Mouse (Mus musculus): Measurements from ENCODE around the gene Atat1. TPM values are rescaled to one million over a fixed set of nuclear protein-coding genes. Genes with fewer than 3 reads are reported as not detected.
"Not testable (repeated sequence)": the region's sequence is repeated elsewhere in the genome, so short reads cannot be mapped to it uniquely, and the experiment has no call there.

Gene Atat1
- polyA plus RNA-seq (2012; rRNA removed), result 80.2 and 81.5 TPM in 2 replicates

GRCm38 (mm10) chr17:35909919-35910369, at the start of gene Atat1:
Gene Atat1 (minus strand): TSS chr17:35910075.
- Histone ChIP-seq H3K27me3 (ENCODE audit: control insufficient read depth, insufficient read depth, low read length) (no peaks in the 10 kb centered on the region), H3K27ac (ENCODE audit: insufficient read depth, low read length) (peak within 1 kb of the TSS; percentile 54; the same call in 1 of the 2 replicates), H3K4me3 (replicated peaks; ENCODE audit: insufficient read depth, low read depth, low read length) (peak within 1 kb of the TSS; percentile 72), H3K4me1 (ENCODE audit: control insufficient read depth, insufficient read depth, low read length) (no peaks in the 10 kb centered on the region)
- peak; percentile 64; the same call in 1 of the 2 replicates for TF ChIP-seq POLR2A (IDR thresholded peaks at IDR 0.05; ENCODE audit: borderline replicate concordance, insufficient read depth, low read length)
- TF ChIP-seq CTCF (IDR thresholded peaks at IDR 0.05; ENCODE audit: borderline replicate concordance, insufficient read depth, low read depth, low read length), result no peak
- peak; percentile 84 to 87 for DNase-seq
- WGBS, result 2% methylated on average over 25 of the region's 25 CpGs

GRCm38 (mm10) chr17:35958533-35959223, 48.8 kb upstream of the Atat1 start:
- H3K4me3 ChIP-seq (replicated peaks; ENCODE audit: insufficient read depth, low read depth, low read length), result no peak overlapping the region
- no peaks in the 10 kb centered on the region for H3K27me3 ChIP-seq (ENCODE audit: control insufficient read depth, insufficient read depth, low read length)
- 96% methylated on average over 15 of the region's 15 CpGs for WGBS
- H3K27ac ChIP-seq (ENCODE audit: insufficient read depth, low read length), result no peak overlapping the region
- TF ChIP-seq POLR2A (IDR thresholded peaks at IDR 0.05; ENCODE audit: borderline replicate concordance, insufficient read depth, low read length) (no peak), CTCF (IDR thresholded peaks at IDR 0.05; ENCODE audit: borderline replicate concordance, insufficient read depth, low read depth, low read length) (no peak)
- no peak for DNase-seq
- peaks cover 13% of the 10 kb centered on the region for H3K4me1 ChIP-seq (ENCODE audit: control insufficient read depth, insufficient read depth, low read length)

- Histone ChIP-seq H3K4me1 (ENCODE audit: control insufficient read depth, insufficient read depth, low read length) (no peaks in the 10 kb centered on the region), H3K27ac (ENCODE audit: insufficient read depth, low read length) (no peak overlapping the region), H3K4me3 (replicated peaks; ENCODE audit: insufficient read depth, low read depth, low read length) (no peak overlapping the region), H3K27me3 (ENCODE audit: control insufficient read depth, insufficient read depth, low read length) (no peaks in the 10 kb centered on the region)
- WGBS, result 79% methylated on average over 8 of the region's 8 CpGs
- DNase-seq, result no peak
- TF ChIP-seq POLR2A (IDR thresholded peaks at IDR 0.05; ENCODE audit: borderline replicate concordance, insufficient read depth, low read length) (no peak), CTCF (IDR thresholded peaks at IDR 0.05; ENCODE audit: borderline replicate concordance, insufficient read depth, low read depth, low read length) (no peak)
Measured at GRCm38 (mm10) chr17:35954665-35955064, 44.8 kb upstream of the Atat1 start.

GRCm38 (mm10) chr17:35952559-35952958, 42.7 kb upstream of the Atat1 start:
- WGBS, result 85% methylated on average over 3 of the region's 3 CpGs
- H3K27ac ChIP-seq (ENCODE audit: insufficient read depth, low read length); H3K4me3 ChIP-seq (replicated peaks; ENCODE audit: insufficient read depth, low read depth, low read length); DNase-seq; H3K4me1 ChIP-seq (ENCODE audit: control insufficient read depth, insufficient read depth, low read length); H3K27me3 ChIP-seq (ENCODE audit: control insufficient read depth, insufficient read depth, low read length): not testable (repeated sequence)

GRCm38 (mm10) chr17:35950946-35951345, 41.1 kb upstream of the Atat1 start:
- not testable (repeated sequence) for H3K27ac ChIP-seq (ENCODE audit: insufficient read depth, low read length)

GRCm38 (mm10) chr17:35939941-35940340, 30.1 kb upstream of the Atat1 start:
- TF ChIP-seq CTCF (IDR thresholded peaks at IDR 0.05; ENCODE audit: borderline replicate concordance, insufficient read depth, low read depth, low read length) (no peak), POLR2A (IDR thresholded peaks at IDR 0.05; ENCODE audit: borderline replicate concordance, insufficient read depth, low read length) (no peak)
- Histone ChIP-seq H3K4me1 (ENCODE audit: control insufficient read depth, insufficient read depth, low read length) (no peaks in the 10 kb centered on the region), H3K27ac (ENCODE audit: insufficient read depth, low read length) (no peak overlapping the region), H3K27me3 (ENCODE audit: control insufficient read depth, insufficient read depth, low read length) (no peaks in the 10 kb centered on the region), H3K4me3 (replicated peaks; ENCODE audit: insufficient read depth, low read depth, low read length) (no peak overlapping the region)
- 55% methylated on average over 1 of the region's 1 CpGs for WGBS
- DNase-seq, result no peak

More at GRCm38 (mm10) chr17:35950946-35951345, 41.1 kb upstream of the Atat1 start:
- H3K4me1 ChIP-seq (ENCODE audit: control insufficient read depth, insufficient read depth, low read length); DNase-seq; H3K4me3 ChIP-seq (replicated peaks; ENCODE audit: insufficient read depth, low read depth, low read length); H3K27me3 ChIP-seq (ENCODE audit: control insufficient read depth, insufficient read depth, low read length): not testable (repeated sequence)

- Histone ChIP-seq H3K27me3 (ENCODE audit: control insufficient read depth, insufficient read depth, low read length) (no peaks in the 10 kb centered on the region), H3K4me3 (replicated peaks; ENCODE audit: insufficient read depth, low read depth, low read length) (no peak overlapping the region), H3K27ac (ENCODE audit: insufficient read depth, low read length) (no peak overlapping the region), H3K4me1 (ENCODE audit: control insufficient read depth, insufficient read depth, low read length) (no peaks in the 10 kb centered on the region)
- 38% methylated on average over 2 of the region's 2 CpGs for WGBS
- TF ChIP-seq POLR2A (IDR thresholded peaks at IDR 0.05; ENCODE audit: borderline replicate concordance, insufficient read depth, low read length), result no peak
- TF ChIP-seq CTCF (IDR thresholded peaks at IDR 0.05; ENCODE audit: borderline replicate concordance, insufficient read depth, low read depth, low read length), result no peak
- DNase-seq, result no peak
Measured at GRCm38 (mm10) chr17:35939108-35939507, 29.2 kb upstream of the Atat1 start.

- Histone ChIP-seq H3K27me3 (ENCODE audit: control insufficient read depth, insufficient read depth, low read length) (no peaks in the 10 kb centered on the region), H3K4me1 (ENCODE audit: control insufficient read depth, insufficient read depth, low read length) (no peaks in the 10 kb centered on the region), H3K27ac (ENCODE audit: insufficient read depth, low read length) (no peak overlapping the region), H3K4me3 (replicated peaks; ENCODE audit: insufficient read depth, low read depth, low read length) (no peak overlapping the region)
- no peak for TF ChIP-seq POLR2A (IDR thresholded peaks at IDR 0.05; ENCODE audit: borderline replicate concordance, insufficient read depth, low read length)
- TF ChIP-seq CTCF (IDR thresholded peaks at IDR 0.05; ENCODE audit: borderline replicate concordance, insufficient read depth, low read depth, low read length), result peak; percentile 85
- WGBS, result 31% methylated on average over 2 of the region's 2 CpGs
- peak; percentile 47 to 54 for DNase-seq
Measured at GRCm38 (mm10) chr17:35937700-35938348, 27.9 kb upstream of the Atat1 start.

GRCm38 (mm10) chr17:35935763-35936162, 25.9 kb upstream of the Atat1 start:
- not testable (repeated sequence) for H3K4me1 ChIP-seq (ENCODE audit: control insufficient read depth, insufficient read depth, low read length); DNase-seq; H3K27ac ChIP-seq (ENCODE audit: insufficient read depth, low read length); H3K27me3 ChIP-seq (ENCODE audit: control insufficient read depth, insufficient read depth, low read length); H3K4me3 ChIP-seq (replicated peaks; ENCODE audit: insufficient read depth, low read depth, low read length)
- WGBS, result 90% methylated on average over 14 of the region's 14 CpGs

Data from cerebellum, adult 2 months (tissue).